Mouse (Mus musculus): Measurements from ENCODE around the gene Psenen. TPM values are rescaled to one million over a fixed set of nuclear protein-coding genes. Genes with fewer than 3 reads are reported as not detected.
A peak's percentile ranks its signal among the peaks of the same experiment; 100 is the strongest.

The Psenen gene
- polyA plus RNA-seq, 1 experiment from 2014 or later, result 119 TPM

DNA sequence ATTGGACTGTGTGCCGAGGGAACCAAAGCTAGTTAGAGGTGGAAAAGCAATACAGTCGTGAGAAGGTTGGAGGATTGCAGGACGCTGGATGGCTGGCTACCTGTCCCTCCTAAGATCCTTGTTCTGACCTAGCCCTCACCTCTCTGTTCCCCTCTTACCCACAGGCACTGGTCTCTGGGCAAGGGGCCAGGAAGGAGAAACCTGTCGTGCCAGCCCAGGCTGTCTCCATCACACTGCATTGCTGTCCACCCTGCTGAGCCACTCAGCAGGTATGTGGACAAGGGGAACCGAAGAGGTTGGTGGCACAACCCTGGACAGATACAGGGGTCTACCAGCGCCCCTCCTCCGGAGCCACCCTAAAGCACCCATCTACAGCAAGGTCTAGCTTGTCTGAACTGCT is 37.2 kb upstream of the Psenen start:
- no peak overlapping the region for H3K27ac ChIP-seq (ENCODE audit: low read depth)
- no peak for ATAC-seq (replicated peaks; ENCODE audit: low FRiP score, low TSS enrichment, low read depth)
- 65% methylated on average over 7 of the region's 7 CpGs for WGBS

GRCm38 (mm10) chr7:30599933-30600353 is 36.5 kb upstream of the Psenen start:
- WGBS, result 1% methylated on average over 16 of the region's 16 CpGs
- H3K9me3 ChIP-seq (ENCODE audit: control insufficient read depth, low read length), result no peaks in the 10 kb centered on the region
- no peaks in the 10 kb centered on the region for H3K27me3 ChIP-seq (replicated peaks; ENCODE audit: control insufficient read depth, insufficient read depth, low read length)
- no peak overlapping the region for H3K4me3 ChIP-seq (ENCODE audit: low read depth, low read length)
- no peaks in the 10 kb centered on the region for H3K4me1 ChIP-seq (replicated peaks; ENCODE audit: control insufficient read depth, insufficient read depth, low read length)
- H3K9ac ChIP-seq (ENCODE audit: low read length), result no peak overlapping the region
- H3K27ac ChIP-seq (ENCODE audit: low read depth), result no peak overlapping the region
- DNase-seq (ENCODE audit: low spot score) (peak; percentile 88), ATAC-seq (replicated peaks; ENCODE audit: low FRiP score, low TSS enrichment, low read depth) (peak; percentile 94)
- no peaks in the 10 kb centered on the region for H3K36me3 ChIP-seq (ENCODE audit: control insufficient read depth, insufficient read depth, low read length)
- H3K4me2 ChIP-seq (ENCODE audit: low read length), result no peak overlapping the region

More for the DNA sequence above, 37.2 kb upstream of the Psenen start:
- H3K4me2 ChIP-seq (ENCODE audit: low read length), result no peak overlapping the region
- no peak for DNase-seq (ENCODE audit: low spot score)
- no peaks in the 10 kb centered on the region for H3K4me1 ChIP-seq (replicated peaks; ENCODE audit: control insufficient read depth, insufficient read depth, low read length)
- H3K36me3 ChIP-seq (ENCODE audit: control insufficient read depth, insufficient read depth, low read length), result no peaks in the 10 kb centered on the region
- no peaks in the 10 kb centered on the region for H3K27me3 ChIP-seq (replicated peaks; ENCODE audit: control insufficient read depth, insufficient read depth, low read length)
- no peak overlapping the region for H3K4me3 ChIP-seq (ENCODE audit: low read depth, low read length)
- H3K9ac ChIP-seq (ENCODE audit: low read length), result no peak overlapping the region
- H3K9me3 ChIP-seq (ENCODE audit: control insufficient read depth, low read length), result no peaks in the 10 kb centered on the region

DNA sequence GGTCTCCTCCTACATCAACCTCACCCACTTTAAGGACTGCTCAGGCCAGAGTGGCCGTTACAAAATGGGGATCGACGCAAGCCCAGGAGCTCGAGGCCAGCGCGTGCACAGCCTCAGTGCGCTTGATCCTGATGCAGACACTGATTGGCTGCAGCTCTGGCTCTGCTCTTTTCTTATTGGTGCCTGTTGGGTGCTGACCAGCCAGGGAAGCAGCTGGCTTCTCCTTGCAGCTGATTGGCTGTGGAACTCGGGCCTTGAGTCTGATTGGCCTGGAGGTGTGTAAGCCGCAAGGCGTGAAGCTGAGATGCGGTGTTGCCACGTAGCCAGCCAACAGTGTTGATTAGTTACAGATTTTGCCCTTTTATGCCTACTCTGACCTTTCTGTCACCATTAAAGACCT is 35.4 kb upstream of the Psenen start, which contains the start of gene Zbtb32:
Zbtb32 (minus strand) TSS at position 124 of the 400 bp plus-strand sequence.
- WGBS, result 94% methylated on average over 12 of the region's 12 CpGs

DNA sequence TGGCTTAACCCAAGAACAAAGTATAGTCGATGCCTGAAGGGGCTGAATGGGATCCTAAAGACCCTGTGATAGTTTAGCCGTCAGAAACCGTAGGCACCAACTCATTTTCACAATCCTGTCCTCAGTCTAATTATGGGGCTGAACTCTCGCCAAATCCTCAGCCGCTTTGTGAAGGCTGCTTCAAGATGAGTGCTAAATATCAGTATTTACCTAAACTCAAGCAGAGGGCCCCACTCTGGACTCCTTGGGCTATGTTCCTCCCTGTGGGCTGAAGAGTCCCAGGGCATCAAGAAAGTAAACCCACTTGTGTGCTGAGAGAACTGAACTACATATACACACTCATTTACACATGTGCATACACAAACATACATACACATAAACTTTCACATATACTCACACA is 33.4 kb upstream of the Psenen start:
- Histone ChIP-seq H3K9ac (ENCODE audit: low read length) (no peak overlapping the region), H3K27ac (ENCODE audit: low read depth) (no peak overlapping the region), H3K4me2 (ENCODE audit: low read length) (no peak overlapping the region), H3K9me3 (ENCODE audit: control insufficient read depth, low read length) (no peaks in the 10 kb centered on the region), H3K36me3 (ENCODE audit: control insufficient read depth, insufficient read depth, low read length) (no peaks in the 10 kb centered on the region), H3K27me3 (replicated peaks; ENCODE audit: control insufficient read depth, insufficient read depth, low read length) (no peaks in the 10 kb centered on the region), H3K4me3 (ENCODE audit: low read depth, low read length) (no peak overlapping the region), H3K4me1 (replicated peaks; ENCODE audit: control insufficient read depth, insufficient read depth, low read length) (no peaks in the 10 kb centered on the region)
- WGBS, result 73% methylated on average over 5 of the region's 5 CpGs
- ATAC-seq (replicated peaks; ENCODE audit: low FRiP score, low TSS enrichment, low read depth) (no peak), DNase-seq (ENCODE audit: low spot score) (no peak)

More for the DNA sequence above, 35.4 kb upstream of the Psenen start, which contains the start of gene Zbtb32:
- ATAC-seq (replicated peaks; ENCODE audit: low FRiP score, low TSS enrichment, low read depth) (no peak), DNase-seq (ENCODE audit: low spot score) (no peak)
- Histone ChIP-seq H3K4me2 (ENCODE audit: low read length) (no peak within 1 kb of the TSS), H3K4me1 (replicated peaks; ENCODE audit: control insufficient read depth, insufficient read depth, low read length) (no peaks in the 10 kb centered on the region), H3K27ac (ENCODE audit: low read depth) (no peak within 1 kb of the TSS), H3K27me3 (replicated peaks; ENCODE audit: control insufficient read depth, insufficient read depth, low read length) (no peaks in the 10 kb centered on the region), H3K9ac (ENCODE audit: low read length) (no peak within 1 kb of the TSS), H3K9me3 (ENCODE audit: control insufficient read depth, low read length) (no peaks in the 10 kb centered on the region), H3K36me3 (ENCODE audit: control insufficient read depth, insufficient read depth, low read length) (no peaks in the 10 kb centered on the region), H3K4me3 (ENCODE audit: low read depth, low read length) (no peak within 1 kb of the TSS)

GRCm38 (mm10) chr7:30596093-30596492 is 32.7 kb upstream of the Psenen start:
- Histone ChIP-seq H3K27me3 (replicated peaks; ENCODE audit: control insufficient read depth, insufficient read depth, low read length) (no peaks in the 10 kb centered on the region), H3K36me3 (ENCODE audit: control insufficient read depth, insufficient read depth, low read length) (no peaks in the 10 kb centered on the region), H3K4me3 (ENCODE audit: low read depth, low read length) (no peak overlapping the region), H3K27ac (ENCODE audit: low read depth) (no peak overlapping the region), H3K4me2 (ENCODE audit: low read length) (no peak overlapping the region), H3K9me3 (ENCODE audit: control insufficient read depth, low read length) (no peaks in the 10 kb centered on the region), H3K9ac (ENCODE audit: low read length) (no peak overlapping the region), H3K4me1 (replicated peaks; ENCODE audit: control insufficient read depth, insufficient read depth, low read length) (no peaks in the 10 kb centered on the region)
- no peak for DNase-seq (ENCODE audit: low spot score)
- 77% methylated on average over 5 of the region's 5 CpGs for WGBS
- ATAC-seq (replicated peaks; ENCODE audit: low FRiP score, low TSS enrichment, low read depth), result no peak

- Histone ChIP-seq H3K4me3 (ENCODE audit: low read depth, low read length) (no peak overlapping the region), H3K4me2 (ENCODE audit: low read length) (no peak overlapping the region), H3K36me3 (ENCODE audit: control insufficient read depth, insufficient read depth, low read length) (no peaks in the 10 kb centered on the region), H3K27me3 (replicated peaks; ENCODE audit: control insufficient read depth, insufficient read depth, low read length) (no peaks in the 10 kb centered on the region), H3K27ac (ENCODE audit: low read depth) (no peak overlapping the region), H3K4me1 (replicated peaks; ENCODE audit: control insufficient read depth, insufficient read depth, low read length) (peaks cover 4% of the 10 kb centered on the region; the same call in 1 of the 2 replicates), H3K9me3 (ENCODE audit: control insufficient read depth, low read length) (no peaks in the 10 kb centered on the region), H3K9ac (ENCODE audit: low read length) (no peak overlapping the region)
- ATAC-seq (replicated peaks; ENCODE audit: low FRiP score, low TSS enrichment, low read depth), result no peak
- WGBS, result 53% methylated on average over 4 of the region's 4 CpGs
- no peak for DNase-seq (ENCODE audit: low spot score)
Measured at GRCm38 (mm10) chr7:30594510-30595024, 31.1 kb upstream of the Psenen start.

GRCm38 (mm10) chr7:30593579-30594509 is 30.4 kb upstream of the Psenen start:
- Histone ChIP-seq H3K27ac (ENCODE audit: low read depth) (no peak overlapping the region), H3K4me1 (replicated peaks; ENCODE audit: control insufficient read depth, insufficient read depth, low read length) (peaks cover 4% of the 10 kb centered on the region; the same call in 1 of the 2 replicates), H3K27me3 (replicated peaks; ENCODE audit: control insufficient read depth, insufficient read depth, low read length) (no peaks in the 10 kb centered on the region), H3K4me2 (ENCODE audit: low read length) (no peak overlapping the region), H3K4me3 (ENCODE audit: low read depth, low read length) (no peak overlapping the region), H3K9me3 (ENCODE audit: control insufficient read depth, low read length) (no peaks in the 10 kb centered on the region), H3K9ac (ENCODE audit: low read length) (no peak overlapping the region), H3K36me3 (ENCODE audit: control insufficient read depth, insufficient read depth, low read length) (no peaks in the 10 kb centered on the region)
- DNase-seq (ENCODE audit: low spot score), result no peak
- ATAC-seq (replicated peaks; ENCODE audit: low FRiP score, low TSS enrichment, low read depth), result no peak
- 73% methylated on average over 10 of the region's 10 CpGs for WGBS

GRCm38 (mm10) chr7:30592772-30593423 is 29.5 kb upstream of the Psenen start:
- no peaks in the 10 kb centered on the region for H3K27me3 ChIP-seq (replicated peaks; ENCODE audit: control insufficient read depth, insufficient read depth, low read length)
- no peak overlapping the region for H3K9ac ChIP-seq (ENCODE audit: low read length)
- peaks cover 4% of the 10 kb centered on the region; the same call in 1 of the 2 replicates for H3K4me1 ChIP-seq (replicated peaks; ENCODE audit: control insufficient read depth, insufficient read depth, low read length)
- no peak for ATAC-seq (replicated peaks; ENCODE audit: low FRiP score, low TSS enrichment, low read depth)
- H3K4me3 ChIP-seq (ENCODE audit: low read depth, low read length), result no peak overlapping the region
- 51% methylated on average over 5 of the region's 5 CpGs for WGBS
- H3K4me2 ChIP-seq (ENCODE audit: low read length), result no peak overlapping the region
- H3K9me3 ChIP-seq (ENCODE audit: control insufficient read depth, low read length), result no peaks in the 10 kb centered on the region
- DNase-seq (ENCODE audit: low spot score), result no peak
- no peaks in the 10 kb centered on the region for H3K36me3 ChIP-seq (ENCODE audit: control insufficient read depth, insufficient read depth, low read length)
- no peak overlapping the region for H3K27ac ChIP-seq (ENCODE audit: low read depth)

All from intestine, embryonic 14.5 days (tissue).